Mouse (Mus musculus) hindbrain, postnatal 0 days (tissue): Measurements from ENCODE around the gene Hoxc9. TPM values are rescaled to one million over a fixed set of nuclear protein-coding genes. Genes with fewer than 3 reads are reported as not detected.

Experiments used
- ATAC-seq: fragments of 200-750 bp; cut with Nextera tagmentation; 2 replicates; pipeline ENCODE4 v1.8.0; 2017; ENCODE audit warnings: mild to moderate bottlenecking, moderate TSS enrichment, moderate library complexity
- DNase-seq: peaks from one replicate; pipeline ENCODE4 v3.0.0-alpha.2; 2015; ENCODE audit warnings: low spot score
- H3K27ac ChIP-seq: fragments of 300-500 bp; sonication (generic); 2 replicates; pipeline ENCODE4 v1.5.1; 2014; ENCODE audit warnings: mild to moderate bottlenecking
- H3K27me3 ChIP-seq: fragments of 300-500 bp; sonication (generic); 2 replicates; pipeline ENCODE4 v1.6.1; 2014; ENCODE audit warnings: low read length, mixed read lengths; ENCODE audit not compliant: insufficient read depth
- H3K36me3 ChIP-seq: fragments of 300-500 bp; sonication (generic); 2 replicates; pipeline ENCODE4 v1.6.1; 2014; ENCODE audit warnings: low read length, mixed read lengths; ENCODE audit not compliant: insufficient read depth
- H3K4me1 ChIP-seq: fragments of 300-500 bp; sonication (generic); 2 replicates; pipeline ENCODE4 v1.6.1; 2014; ENCODE audit warnings: antibody characterized with exemption, low read length, mixed read lengths; ENCODE audit not compliant: insufficient read depth
- H3K4me2 ChIP-seq: fragments of 300-500 bp; sonication (generic); 2 replicates; pipeline ENCODE4 v1.6.1; 2014; ENCODE audit warnings: low read depth, mild to moderate bottlenecking, low read length, moderate library complexity, mixed read lengths
- H3K4me3 ChIP-seq: fragments of 300-500 bp; sonication (generic); 2 replicates; pipeline ENCODE4 v1.5.1; 2014; ENCODE audit warnings: low read length
- H3K9ac ChIP-seq: fragments of 300-500 bp; sonication (generic); replicated peaks from 2 replicates; pipeline ENCODE4 v1.6.1; 2014; ENCODE audit warnings: mild to moderate bottlenecking, low read length, moderate library complexity, mixed read lengths
- H3K9me3 ChIP-seq: fragments of 300-500 bp; sonication (generic); 2 replicates; pipeline ENCODE4 v1.6.1; 2016; ENCODE audit warnings: low read length, mixed read lengths
- CTCF ChIP-seq: IDR thresholded peaks from 2 replicates; pipeline ENCODE4 v1.5.1; 2016; ENCODE audit warnings: antibody characterized with exemption, control low read depth, low read depth
- WGBS: fragments of 180-500 bp; shearing (Covaris S2); extraction: QIAGEN DNeasy Blood & Tissue Kit; methylation state at CpG from one replicate; pipeline ENCODE4 v1.1.7; 2014; 5-methylcytosine and 5-hydroxymethylcytosine counted together
- polyA plus RNA-seq: library from polyadenylated mRNA; unstranded; fragments of >200 nt; fragmentation: Nextera tagmentation; extraction: Ambion mirVana; gene quantifications from 2 replicates; pipeline ENCODE4 v1.2.1, GENCODE M21; 2015
- total RNA-seq: library from RNA; depleted of rRNA; stranded (reverse); fragments of >200 nt; gene quantifications from 2 replicates; pipeline ENCODE4 v1.2.3, GENCODE M21; 2014

The Hoxc9 gene
- total and polyA plus RNA-seq, 2 experiments from 2014 or later = not detected

GRCm38 (mm10) chr15:102990461-102991397 lies 14.5 kb downstream of the Hoxc9 start, which contains the start of gene Hoxc8:
Hoxc8 (plus strand) TSS chr15:102990607.
- peaks cover 94% of the 10 kb centered on the region for H3K27me3 ChIP-seq
- no peak within 1 kb of the TSS for H3K4me2 ChIP-seq
- H3K9me3 ChIP-seq = no peaks in the 10 kb centered on the region
- peak; percentile 28 for DNase-seq
- no peak within 1 kb of the TSS for H3K9ac ChIP-seq
- H3K4me1 ChIP-seq = no peaks in the 10 kb centered on the region
- TF ChIP-seq CTCF = no peak
- no peak for ATAC-seq
- H3K4me3 ChIP-seq = peak within 1 kb of the TSS; percentile 15
- H3K36me3 ChIP-seq = no peaks in the 10 kb centered on the region
- no peak within 1 kb of the TSS for H3K27ac ChIP-seq
- WGBS = under 1% methylated on average over 66 of the region's 69 CpGs

GRCm38 (mm10) chr15:102991782-102992181 lies 15.5 kb downstream of the Hoxc9 start:
- Histone ChIP-seq H3K9ac (no peak overlapping the region), H3K4me3 (no peak overlapping the region), H3K27me3 (peaks cover 92% of the 10 kb centered on the region), H3K27ac (no peak overlapping the region), H3K9me3 (no peaks in the 10 kb centered on the region), H3K36me3 (no peaks in the 10 kb centered on the region), H3K4me2 (no peak overlapping the region), H3K4me1 (no peaks in the 10 kb centered on the region)
- ATAC-seq (no peak), DNase-seq (no peak)
- no peak for TF ChIP-seq CTCF
- 4% methylated on average over 7 of the region's 7 CpGs for WGBS

- DNase-seq (no peak), ATAC-seq (no peak)
- Histone ChIP-seq H3K27ac (no peak overlapping the region), H3K9ac (no peak overlapping the region), H3K27me3 (peaks cover 91% of the 10 kb centered on the region), H3K4me2 (no peak overlapping the region), H3K4me3 (no peak overlapping the region), H3K9me3 (no peaks in the 10 kb centered on the region), H3K4me1 (no peaks in the 10 kb centered on the region), H3K36me3 (no peaks in the 10 kb centered on the region)
- no peak for TF ChIP-seq CTCF
- WGBS = 1% methylated on average over 11 of the region's 11 CpGs
Measured at GRCm38 (mm10) chr15:102992206-102992605, 16.0 kb downstream of the Hoxc9 start.

DNA sequence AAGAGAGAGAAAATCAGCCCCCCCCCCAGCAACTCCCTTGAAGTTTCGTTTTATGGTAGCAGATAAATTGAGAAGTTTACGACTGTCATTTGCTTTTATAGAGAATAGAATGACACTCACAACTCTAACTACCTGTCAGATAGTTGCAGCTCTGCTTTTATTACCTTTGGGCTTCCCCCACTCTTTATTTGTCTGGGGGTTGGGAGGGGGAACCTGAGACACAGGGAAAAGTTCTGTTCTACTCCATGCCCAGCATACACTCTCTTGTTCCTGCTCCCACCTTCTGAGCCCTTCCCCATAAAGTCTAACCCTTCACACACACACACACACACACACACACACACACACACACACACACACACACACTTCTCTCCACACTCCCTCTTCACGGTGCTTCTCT lies 16.6 kb downstream of the Hoxc9 start:
- WGBS = 1% methylated on average over 3 of the region's 3 CpGs
- no peak overlapping the region for H3K4me2 ChIP-seq
- TF ChIP-seq CTCF = no peak
- no peaks in the 10 kb centered on the region for H3K9me3 ChIP-seq
- H3K4me3 ChIP-seq = no peak overlapping the region
- DNase-seq (no peak), ATAC-seq (no peak)
- no peak overlapping the region for H3K27ac ChIP-seq
- H3K36me3 ChIP-seq = no peaks in the 10 kb centered on the region
- H3K27me3 ChIP-seq = peaks cover 91% of the 10 kb centered on the region
- H3K4me1 ChIP-seq = no peaks in the 10 kb centered on the region
- no peak overlapping the region for H3K9ac ChIP-seq

GRCm38 (mm10) chr15:102996548-102996947 lies 20.3 kb downstream of the Hoxc9 start:
- no peak for ATAC-seq
- no peak for TF ChIP-seq CTCF
- H3K27ac ChIP-seq = no peak overlapping the region
- no peaks in the 10 kb centered on the region for H3K9me3 ChIP-seq
- no peak overlapping the region for H3K4me2 ChIP-seq
- H3K36me3 ChIP-seq = no peaks in the 10 kb centered on the region
- H3K4me1 ChIP-seq = peaks cover 4% of the 10 kb centered on the region; the same call in 1 of the 2 replicates
- no peak overlapping the region for H3K9ac ChIP-seq
- DNase-seq = no peak
- peaks cover 92% of the 10 kb centered on the region for H3K27me3 ChIP-seq
- H3K4me3 ChIP-seq = no peak overlapping the region
- WGBS = 3% methylated on average over 9 of the region's 9 CpGs

GRCm38 (mm10) chr15:102997431-102997830 lies 21.2 kb downstream of the Hoxc9 start:
- WGBS = 2% methylated on average over 3 of the region's 3 CpGs
- no peak overlapping the region for H3K9ac ChIP-seq
- ATAC-seq (no peak), DNase-seq (no peak)
- no peak for TF ChIP-seq CTCF
- H3K4me1 ChIP-seq = peaks cover 4% of the 10 kb centered on the region; the same call in 1 of the 2 replicates
- H3K27me3 ChIP-seq = peaks cover 92% of the 10 kb centered on the region
- H3K4me2 ChIP-seq = no peak overlapping the region
- no peaks in the 10 kb centered on the region for H3K36me3 ChIP-seq
- no peak overlapping the region for H3K4me3 ChIP-seq
- H3K27ac ChIP-seq = no peak overlapping the region
- no peaks in the 10 kb centered on the region for H3K9me3 ChIP-seq

- Histone ChIP-seq H3K27ac (no peak within 1 kb of the TSS), H3K27me3 (peaks cover 92% of the 10 kb centered on the region), H3K9me3 (no peaks in the 10 kb centered on the region), H3K4me1 (peaks cover 4% of the 10 kb centered on the region; the same call in 1 of the 2 replicates), H3K9ac (no peak within 1 kb of the TSS), H3K4me3 (peak within 1 kb of the TSS; percentile 35), H3K36me3 (no peaks in the 10 kb centered on the region), H3K4me2 (peak within 1 kb of the TSS; percentile 56)
- WGBS = 1% methylated on average over 19 of the region's 19 CpGs
- ATAC-seq = no peak
- TF ChIP-seq CTCF = no peak
- no peak for DNase-seq
Measured at GRCm38 (mm10) chr15:102997939-102998355, 21.7 kb downstream of the Hoxc9 start, which contains the start of gene Hoxc6. Hoxc6 (plus strand) TSS chr15:102998257.
